Mouse (Mus musculus): Measurements from ENCODE around the gene Itch.

- no peak for TF ChIP-seq POLR2A (IDR thresholded peaks at IDR 0.05; ENCODE audit: insufficient read depth, low read depth, low read length)
- TF ChIP-seq CTCF (IDR thresholded peaks at IDR 0.05; ENCODE audit: insufficient read depth, low read depth, low read length), result no peak
Observed at GRCm38 (mm10) chr2:155266896-155267295, 133.6 kb downstream of the Itch start.

All from olfactory bulb, adult 2 months (tissue).